ENCODE assay signal across 22 mouse cellular contexts in genomic region chr9:120167826-120168225, GRCm38 (mm10). TPM values are rescaled to one million over a fixed set of nuclear protein-coding genes. Genes with fewer than 3 reads are reported as not detected.
"Had no signal": no experiment of that assay in that cellular context is flagged by ENCODE, and none has a peak within 500 bp of the region (broad histone marks: within the 10 kb centered on the region; RNA-seq: fewer than 3 reads in every experiment).

No protein-coding gene starts in this region.

- H3K9me3 ChIP-seq: kidney, embryonic 15.5 days; liver, embryonic 15.5 days; lung, embryonic 15.5 days; midbrain, embryonic 13.5 days had no signal

- H3K4me3 ChIP-seq: kidney, embryonic 15.5 days; left cerebral cortex, adult 2 months; limb, embryonic 10.5 days; limb, embryonic 13.5 days; liver, embryonic 12.5 days; liver, embryonic 15.5 days; lung, embryonic 15.5 days; midbrain, embryonic 13.5 days had no signal

- ATAC-seq: liver, embryonic 12.5 days; midbrain, embryonic 13.5 days had no signal

- H3K4me1 ChIP-seq: kidney, embryonic 15.5 days; limb, embryonic 13.5 days; liver, embryonic 12.5 days; liver, embryonic 15.5 days; lung, embryonic 15.5 days; midbrain, embryonic 13.5 days had no signal

- H3K9ac ChIP-seq: kidney, embryonic 15.5 days; limb, embryonic 13.5 days; liver, embryonic 12.5 days; liver, embryonic 15.5 days; lung, embryonic 15.5 days; midbrain, embryonic 13.5 days had no signal

- DNase-seq: kidney, adult 8-10 months; kidney, postnatal 10 days; kidney, postnatal 36 days; layer of hippocampus, postnatal 36 days; liver; lung, adult 18-20 months; lung, postnatal 14 days; thymus, adult 18-20 months; thymus, postnatal 36 days had no signal

- H3K36me3 ChIP-seq: kidney, embryonic 15.5 days; limb, embryonic 10.5 days; limb, embryonic 13.5 days; liver, embryonic 12.5 days; liver, embryonic 15.5 days; lung, embryonic 15.5 days; midbrain, embryonic 13.5 days had no signal

- H3K27me3 ChIP-seq: limb, embryonic 13.5 days; midbrain, embryonic 13.5 days had no signal

- H3K4me2 ChIP-seq: kidney, embryonic 15.5 days; limb, embryonic 13.5 days; liver, embryonic 12.5 days; liver, embryonic 15.5 days; lung, embryonic 15.5 days; midbrain, embryonic 13.5 days had no signal

- H3K27ac ChIP-seq: kidney, embryonic 15.5 days; left cerebral cortex, adult 2 months; limb, embryonic 10.5 days; limb, embryonic 13.5 days; liver, embryonic 12.5 days; liver, embryonic 15.5 days; lung, embryonic 15.5 days; macrophage; midbrain, embryonic 13.5 days had no signal

RNA-seq across cellular contexts. Expression of gene Mobp, which starts 18.3 kb away (rescaled TPM):
- total RNA-seq: megakaryocyte, adult 5-6 weeks had no signal
- polyA plus RNA-seq: kidney, embryonic 15.5 days; limb, embryonic 10.5 days; limb, embryonic 13.5 days; liver, embryonic 12.5 days; liver, embryonic 15.5 days; lung, embryonic 15.5 days; macrophage; neural tube, embryonic 11.5 days; small intestine, adult 2 months; spleen, adult 2 months had no signal
